Mouse (Mus musculus): ENCODE data around the gene Osbpl10.

GRCm38 (mm10) chr9:115213755-115214264 is 235.4 kb downstream of the Osbpl10 start:
- TF ChIP-seq POLR2A (IDR thresholded peaks at IDR 0.05; ENCODE audit: insufficient read depth, low read depth, low read length) (no peak), CTCF (IDR thresholded peaks at IDR 0.05; ENCODE audit: insufficient read depth, low read depth, low read length) (no peak)
